Mouse (Mus musculus) CD8-positive naive resting alpha-beta T cell, adult 57 days (primary cell): Measurements from ENCODE around the gene 4933416C03Rik. TPM values are rescaled to one million over a fixed set of nuclear protein-coding genes. Genes with fewer than 3 reads are reported as not detected.

Experiments
- total RNA-seq: library from RNA; stranded (reverse); gene quantifications from one replicate; pipeline ENCODE4 v1.2.4, GENCODE M21; 2023

The 4933416C03Rik gene
- total RNA-seq: not detected

DNA sequence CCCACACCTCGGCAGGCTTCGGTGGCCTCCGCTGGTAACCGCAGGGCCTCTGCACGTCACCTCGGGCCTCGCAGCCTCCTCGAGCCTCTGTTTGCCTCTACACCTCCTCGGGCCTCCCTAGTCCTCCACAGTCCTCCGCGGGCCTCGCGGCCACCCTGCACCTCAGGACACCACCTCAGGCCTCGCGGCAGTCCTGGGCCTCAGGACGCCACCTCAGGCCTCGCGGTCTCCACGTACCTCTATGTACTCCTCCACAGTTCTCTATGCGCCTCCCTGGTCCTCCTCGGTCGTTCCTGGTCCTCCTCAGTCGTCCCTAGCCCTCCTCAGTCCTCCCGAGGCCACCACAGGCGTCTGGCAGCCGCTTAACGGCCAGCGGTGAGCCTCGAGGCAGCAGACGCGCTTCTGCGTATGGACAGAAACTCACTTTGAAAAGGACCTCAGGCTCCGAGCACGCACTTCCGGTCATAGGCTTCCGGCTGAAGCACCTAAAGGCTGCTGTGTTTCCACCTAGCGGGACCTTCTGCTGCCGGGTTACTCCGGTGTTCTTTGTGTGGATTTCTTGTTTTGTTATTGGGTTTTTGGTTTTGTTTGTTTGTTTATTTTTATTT is at the start of gene 4933416C03Rik:
Gene 4933416C03Rik, minus strand, starts transcription at position 51 of the 608 bp plus-strand sequence.

Other genes with a start within 250 kb of the 4933416C03Rik start
- gene Ptprr, start 95.7 kb downstream of the 4933416C03Rik start, total RNA-seq: not detected
- gene Ptprb, start 161.6 kb upstream of the 4933416C03Rik start, total RNA-seq: 0.09 TPM